8 mouse cellular contexts compared by ENCODE assay signal in the genomic region with DNA sequence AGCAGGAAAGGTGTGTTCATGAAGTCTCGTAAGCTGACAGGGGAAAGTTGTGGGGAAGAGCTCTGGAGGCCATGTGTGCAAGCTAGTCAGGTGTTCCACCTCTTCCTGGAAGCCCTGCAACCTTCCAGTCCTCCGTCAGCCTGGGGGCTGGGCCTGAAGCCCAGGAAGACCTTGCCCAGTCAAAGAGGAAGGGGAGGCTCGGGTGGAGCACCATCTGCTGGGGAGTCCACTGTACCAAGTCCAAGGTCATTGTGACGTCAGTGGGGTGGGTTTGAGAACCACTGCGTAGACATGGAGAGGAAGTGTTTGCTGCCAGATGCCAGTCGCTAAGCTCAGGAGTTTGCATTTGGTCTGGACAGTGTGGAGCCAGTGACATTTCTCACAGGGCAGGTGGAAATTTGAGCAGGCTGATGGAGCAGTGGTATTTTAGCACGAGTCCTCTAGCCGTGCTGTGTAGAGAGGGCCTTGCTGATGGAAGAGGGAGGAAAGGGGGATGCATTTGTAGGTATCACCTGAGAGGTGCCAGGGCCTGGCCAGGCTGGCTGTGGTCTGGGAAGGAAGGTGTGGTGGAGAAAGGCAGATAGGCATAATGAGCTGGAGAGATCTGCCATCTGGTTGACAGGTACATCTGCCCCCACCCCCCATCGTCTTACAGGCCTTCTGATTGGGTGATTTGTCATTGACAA. TPM values are rescaled to one million over a fixed set of nuclear protein-coding genes. Genes with fewer than 3 reads are reported as not detected.
DNase-seq lines count a peak whose midpoint lies in the region; ATAC-seq and TF ChIP-seq lines count a peak whose summit lies in the region.

No protein-coding gene starts in this region.

- ATAC-seq in kidney, embryonic 14.5 days (ENCODE audit: low FRiP score, low TSS enrichment), result no peak
- ATAC-seq in liver, embryonic 15.5 days (ENCODE audit: insufficient read depth), result no peak
- ATAC-seq in stomach, postnatal 0 days (ENCODE audit: low FRiP score, low TSS enrichment), result peak; percentile 56

- DNase-seq in kidney, adult 11 months, result peak; percentile 73
- DNase-seq in adrenal gland, adult 8-10 months, result peak; percentile 76
- DNase-seq in heart, postnatal 36 days, result peak; percentile 64 to 69
- peak; percentile 70 for DNase-seq in stomach, postnatal 0 days (ENCODE audit: low spot score)
- no peak for DNase-seq in cerebellum, postnatal 4 days (ENCODE audit: low spot score in 2 of 2)
- DNase-seq in urinary bladder, adult 18-20 months (ENCODE audit: low spot score in 2 of 2), result no peak

- no peak overlapping the region for H3K4me2 ChIP-seq in kidney, embryonic 14.5 days (replicated peaks; ENCODE audit: low read depth, low read length)
- H3K4me2 ChIP-seq in liver, embryonic 15.5 days, result peak overlapping the region; percentile 27
- peak overlapping the region; percentile 9; the same call in 1 of the 2 replicates for H3K4me2 ChIP-seq in stomach, postnatal 0 days (replicated peaks; ENCODE audit: low read depth)

- no peak overlapping the region for H3K4me3 ChIP-seq in kidney, embryonic 14.5 days (ENCODE audit: low read length)
- no peak overlapping the region for H3K4me3 ChIP-seq in liver, embryonic 15.5 days (replicated peaks)
- no peak overlapping the region for H3K4me3 ChIP-seq in stomach, postnatal 0 days (ENCODE audit: low read depth, low read length)

- peaks cover 39% of the 10 kb centered on the region for H3K4me1 ChIP-seq in kidney, embryonic 14.5 days (ENCODE audit: control insufficient read depth, insufficient read depth, low read length)
- peaks cover 97% of the 10 kb centered on the region for H3K4me1 ChIP-seq in liver, embryonic 15.5 days (replicated peaks)
- H3K4me1 ChIP-seq in stomach, postnatal 0 days (replicated peaks; ENCODE audit: control insufficient read depth, insufficient read depth), result peaks cover 10% of the 10 kb centered on the region

- no peak for TF ChIP-seq EP300 in stomach, postnatal 0 days (optimal IDR thresholded peaks at IDR 0.05)

- H3K9ac ChIP-seq in kidney, embryonic 14.5 days (ENCODE audit: low read depth, low read length), result no peak overlapping the region
- H3K9ac ChIP-seq in liver, embryonic 15.5 days, result no peak overlapping the region
- H3K9ac ChIP-seq in stomach, postnatal 0 days (ENCODE audit: low read length), result no peak overlapping the region

- peak; percentile 46 for TF ChIP-seq CTCF in stomach, postnatal 0 days (IDR thresholded peaks at IDR 0.05; ENCODE audit: low read depth)

- H3K36me3 ChIP-seq in kidney, embryonic 14.5 days (ENCODE audit: control insufficient read depth, insufficient read depth, low read length), result peaks cover 13% of the 10 kb centered on the region; the same call in 1 of the 2 replicates
- no peaks in the 10 kb centered on the region; the same call in 1 of the 2 replicates for H3K36me3 ChIP-seq in liver, embryonic 15.5 days (replicated peaks)
- no peaks in the 10 kb centered on the region for H3K36me3 ChIP-seq in stomach, postnatal 0 days (ENCODE audit: control insufficient read depth, insufficient read depth, low read length)

- H3K27ac ChIP-seq in kidney, embryonic 14.5 days (ENCODE audit: low read depth, low read length), result no peak overlapping the region
- peak overlapping the region; percentile 67 for H3K27ac ChIP-seq in liver, embryonic 15.5 days (replicated peaks)
- peak overlapping the region; percentile 69 for H3K27ac ChIP-seq in stomach, postnatal 0 days (replicated peaks)

- H3K9me3 ChIP-seq in kidney, embryonic 14.5 days (ENCODE audit: control insufficient read depth, low read length), result no peaks in the 10 kb centered on the region
- H3K9me3 ChIP-seq in liver, embryonic 15.5 days (replicated peaks), result no peaks in the 10 kb centered on the region
- H3K9me3 ChIP-seq in stomach, postnatal 0 days (ENCODE audit: control insufficient read depth, low read length), result no peaks in the 10 kb centered on the region

- 66% methylated on average over 9 of the region's 9 CpGs for WGBS in kidney, embryonic 14.5 days
- 36% methylated on average over 9 of the region's 9 CpGs for WGBS in liver, embryonic 15.5 days (ENCODE audit: insufficient replicate concordance)
- 45% methylated on average over 9 of the region's 9 CpGs for WGBS in stomach, postnatal 0 days

- intact Hi-C loops in heart, postnatal 36 days (cut with DNase I), result no loop called here

- H3K27me3 ChIP-seq in kidney, embryonic 14.5 days (ENCODE audit: control insufficient read depth, insufficient read depth, low read length), result no peaks in the 10 kb centered on the region
- no peaks in the 10 kb centered on the region for H3K27me3 ChIP-seq in liver, embryonic 15.5 days
- no peaks in the 10 kb centered on the region for H3K27me3 ChIP-seq in stomach, postnatal 0 days (ENCODE audit: control insufficient read depth, insufficient read depth, low read length)

RNA-seq across cellular contexts. Expression of gene Capzb, which starts 5.4 kb away (rescaled TPM):
- 256 and 319 TPM in 2 replicates for polyA plus RNA-seq in kidney, embryonic 14.5 days (2014; fragmentation: Nextera tagmentation; extraction: Ambion mirVana)
- 100 to 1,000 TPM; 357 to 412 (median 388) TPM for total RNA-seq in adrenal gland, adult 8-10 months (2022)
- 100 to 1,000 TPM; 393 to 443 TPM for total RNA-seq in heart, postnatal 36 days (2021)
- polyA plus RNA-seq in liver, embryonic 15.5 days (2015; fragmentation: Nextera tagmentation; extraction: Ambion mirVana), result 148 and 153 TPM in 2 replicates
- 341 and 344 TPM in 2 replicates for polyA plus RNA-seq in stomach, postnatal 0 days (2015; fragmentation: Nextera tagmentation; extraction: Ambion mirVana)

Comparison
In these comparisons a context has a peak if more than half of its experiments do, and no peak if none do; other contexts are left out.
1. DNase-seq: peak in kidney, adult 11 months (single experiment), adrenal gland, adult 8-10 months (single experiment), heart, postnatal 36 days (2 of 2) and stomach, postnatal 0 days (single experiment); none in cerebellum, postnatal 4 days (0 of 2) and urinary bladder, adult 18-20 months (0 of 2).